Mouse (Mus musculus) heart, adult 2 months (tissue): ENCODE data around the gene Nyap1. TPM values are rescaled to one million over a fixed set of nuclear protein-coding genes. Genes with fewer than 3 reads are reported as not detected.

Source experiments
- DNase-seq, 2 experiments: peaks; one replicate each; pipeline ENCODE4 v3.0.0; 2021
- H3K27ac ChIP-seq: fragments of 200-600 bp; 2 replicates; pipeline ENCODE4 v1.8.1; 2022
- H3K27me3 ChIP-seq: fragments of 200-500 bp; 2 replicates; pipeline ENCODE4 v1.6.1; 2012; ENCODE audit warnings: mild to moderate bottlenecking, low read length, inconsistent platforms, mixed read lengths; ENCODE audit not compliant: control insufficient read depth, insufficient read depth
- H3K36me3 ChIP-seq: fragments of 200-500 bp; 2 replicates; pipeline ENCODE4 v1.6.1; 2012; ENCODE audit warnings: low read length, inconsistent platforms; ENCODE audit not compliant: control insufficient read depth, insufficient read depth
- H3K4me1 ChIP-seq: fragments of 200-500 bp; 2 replicates; pipeline ENCODE4 v1.6.1; 2011; ENCODE audit warnings: low read length; ENCODE audit not compliant: control insufficient read depth, insufficient read depth
- H3K4me3 ChIP-seq: fragments of 200-600 bp; 2 replicates; pipeline ENCODE4 v1.8.1; 2022
- H3K79me2 ChIP-seq: fragments of 200-500 bp; replicated peaks from 2 replicates; pipeline ENCODE4 v1.6.1; 2012; ENCODE audit warnings: mild to moderate bottlenecking, inconsistent platforms, low read length, moderate library complexity, mixed read lengths; ENCODE audit not compliant: control insufficient read depth, insufficient read depth
- H3K9ac ChIP-seq: fragments of 200-500 bp; 2 replicates; pipeline ENCODE4 v1.6.1; 2012; ENCODE audit warnings: low read depth, mild to moderate bottlenecking, control low read depth, inconsistent platforms, low read length, mixed read lengths
- CTCF ChIP-seq: fragments of 200-600 bp; IDR thresholded peaks from 2 replicates; pipeline ENCODE4 v1.8.1; 2022; ENCODE audit warnings: antibody characterized with exemption, mild to moderate bottlenecking, moderate library complexity
- EP300 ChIP-seq: fragments of 200-500 bp; IDR thresholded peaks from 2 replicates; pipeline ENCODE4 v1.6.1; 2011; ENCODE audit warnings: low read depth, low read length, control low read depth; ENCODE audit not compliant: insufficient read depth
- POLR2A ChIP-seq: fragments of 200-500 bp; IDR thresholded peaks from 2 replicates; pipeline ENCODE4 v1.6.1; 2011; ENCODE audit warnings: mild to moderate bottlenecking, low read depth, low read length, control low read depth; ENCODE audit not compliant: insufficient read depth
- WGBS: fragments of 180-500 bp; shearing (Covaris S2); methylation state at CpG from one replicate; pipeline ENCODE4 v1.1.7; 2018; 5-methylcytosine and 5-hydroxymethylcytosine counted together
- intact Hi-C: fragments of 180-260 bp; cut with DNase I; formaldehyde crosslinking; loops from one replicate; pipeline ENCODE4 v1.15.1; 2025
- polyA plus RNA-seq: library from polyadenylated mRNA; depleted of rRNA; stranded (reverse); fragments of >200 nt; gene quantifications from 2 replicates; pipeline ENCODE4 v1.2.3, GENCODE M21; 2012
- total RNA-seq, 2 experiments: library from RNA; stranded (reverse); gene quantifications; 2 replicates each; pipeline ENCODE4 v1.2.3; 2021

The Nyap1 gene
- total and polyA plus RNA-seq, 3 experiments, result 0.94 to 1.7 (median 1.2) TPM

DNA sequence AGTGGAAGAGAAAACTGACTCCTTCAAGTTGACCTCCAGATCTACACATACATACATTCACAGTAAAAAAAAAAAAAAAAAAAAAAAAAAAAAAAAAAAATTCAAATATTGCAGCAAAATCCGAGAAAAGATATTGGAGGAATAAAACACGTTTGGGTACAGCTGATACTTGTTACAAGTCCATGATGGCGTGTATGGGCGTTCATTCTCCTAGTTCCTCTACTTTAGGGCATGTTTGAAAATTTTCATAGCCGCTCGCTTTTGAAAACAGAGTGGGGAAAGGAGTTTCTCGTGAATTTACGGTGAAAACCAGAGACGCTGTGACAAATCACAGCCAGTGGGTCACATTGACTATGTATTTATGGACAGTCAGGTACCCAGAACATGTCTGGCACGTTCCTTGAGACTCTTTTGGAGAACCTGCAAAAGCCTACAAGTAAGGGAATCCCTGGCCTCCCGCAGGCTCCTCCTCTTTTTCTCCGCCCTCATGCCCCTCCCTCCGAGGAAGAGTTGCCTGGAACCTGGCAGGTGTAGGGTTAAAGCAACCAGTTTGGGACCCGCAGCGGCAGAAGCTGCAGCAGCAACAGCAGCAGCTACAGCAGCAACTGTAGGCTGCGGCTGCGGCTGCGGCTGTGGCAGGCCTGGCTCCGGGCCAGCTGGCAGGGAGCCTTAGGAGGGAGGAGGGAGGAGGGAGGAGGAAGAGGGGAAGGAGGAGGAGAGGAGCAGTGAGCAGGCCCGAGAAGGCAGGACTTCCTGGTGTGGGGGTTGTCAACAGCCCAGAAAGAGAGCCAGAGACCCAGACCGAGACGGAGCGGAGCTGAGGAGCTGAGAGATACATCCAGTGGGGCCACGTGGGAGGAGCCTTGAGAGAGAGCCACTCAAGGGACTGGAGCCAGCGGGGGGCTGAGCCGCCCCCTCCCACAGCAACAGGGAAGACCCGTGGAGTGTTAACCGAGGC, 4.1 kb upstream of the Nyap1 start, which contains the start of gene Tsc22d4:
Gene Tsc22d4 (plus strand): TSS at position 517 of the 958 bp plus-strand sequence.
- peaks cover 2% of the 10 kb centered on the region; the same call in 1 of the 2 replicates for H3K36me3 ChIP-seq
- WGBS, result 3% methylated on average over 28 of the region's 28 CpGs
- no peaks in the 10 kb centered on the region for H3K79me2 ChIP-seq
- DNase-seq, result peak; percentile 93 to 97
- peak within 1 kb of the TSS; percentile 99 for H3K27ac ChIP-seq
- H3K9ac ChIP-seq, result peak within 1 kb of the TSS; percentile 87
- H3K27me3 ChIP-seq, result no peaks in the 10 kb centered on the region
- H3K4me3 ChIP-seq, result peak within 1 kb of the TSS; percentile 59
- peaks cover 6% of the 10 kb centered on the region for H3K4me1 ChIP-seq
- TF ChIP-seq CTCF (no peak), POLR2A (peak; percentile 98), EP300 (peak; percentile 94)
- intact Hi-C loops, result loop anchor here (5.0 kb wide), 2 partner anchors 213 to 233 kb away; partner anchors contain the start of genes Epo and Gnb2

- intact Hi-C loops, result loop anchor here (5.0 kb wide), 1 partner anchor 87 kb away; no protein-coding TSS in a partner anchor
- 0 out of 2 replicates have a peak, but pooled peaks cover under 1% of the 10 kb centered on the region for H3K36me3 ChIP-seq
- 79% methylated on average over 7 of the region's 7 CpGs for WGBS
Measured at GRCm38 (mm10) chr5:137744197-137744596, 2.8 kb upstream of the Nyap1 start.

DNA sequence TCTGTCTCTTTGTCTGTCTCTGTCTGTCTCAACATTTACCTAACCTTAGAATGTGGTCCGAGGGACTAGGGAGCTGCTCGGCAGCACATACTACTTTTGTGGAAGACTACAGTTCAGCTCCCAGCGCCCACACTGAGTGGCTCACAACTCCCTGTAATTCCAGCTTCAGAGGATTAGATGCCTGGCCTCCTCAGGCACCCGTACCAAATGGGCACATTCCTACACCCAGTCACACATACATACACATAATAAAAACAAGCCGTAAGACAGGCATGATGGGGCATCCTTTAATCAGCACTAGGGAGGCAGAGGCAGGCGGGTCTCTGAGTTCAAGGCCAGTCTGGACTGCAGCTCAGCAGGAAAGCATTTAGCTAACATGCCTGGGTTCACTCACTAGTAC, 1.4 kb upstream of the Nyap1 start:
- no peak overlapping the region for H3K4me3 ChIP-seq
- no peaks in the 10 kb centered on the region for H3K36me3 ChIP-seq
- peaks cover 1% of the 10 kb centered on the region; the same call in 1 of the 2 replicates for H3K4me1 ChIP-seq
- no peaks in the 10 kb centered on the region for H3K27me3 ChIP-seq
- intact Hi-C loops, result loop anchor here (5.0 kb wide), 1 partner anchor 86 kb away; no protein-coding TSS in a partner anchor
- no peak for DNase-seq
- WGBS, result over 99% methylated on average over 6 of the region's 6 CpGs
- no peak overlapping the region for H3K9ac ChIP-seq
- H3K79me2 ChIP-seq, result no peaks in the 10 kb centered on the region
- no peak overlapping the region for H3K27ac ChIP-seq
- no peak for TF ChIP-seq CTCF
- no peak for TF ChIP-seq EP300
- no peak for TF ChIP-seq POLR2A

More at GRCm38 (mm10) chr5:137744197-137744596, 2.8 kb upstream of the Nyap1 start:
- no peak overlapping the region for H3K9ac ChIP-seq
- DNase-seq, result no peak
- no peaks in the 10 kb centered on the region for H3K79me2 ChIP-seq
- no peaks in the 10 kb centered on the region for H3K27me3 ChIP-seq
- H3K4me3 ChIP-seq, result no peak overlapping the region
- H3K27ac ChIP-seq, result no peak overlapping the region
- no peak for TF ChIP-seq POLR2A
- no peak for TF ChIP-seq EP300
- TF ChIP-seq CTCF, result no peak
- peaks cover 6% of the 10 kb centered on the region for H3K4me1 ChIP-seq

- no peak for DNase-seq
- Histone ChIP-seq H3K4me3 (no peak overlapping the region; the same call in 1 of the 2 replicates), H3K27ac (no peak overlapping the region), H3K79me2 (no peaks in the 10 kb centered on the region), H3K9ac (no peak overlapping the region), H3K36me3 (no peaks in the 10 kb centered on the region), H3K4me1 (peaks cover 1% of the 10 kb centered on the region; the same call in 1 of the 2 replicates), H3K27me3 (no peaks in the 10 kb centered on the region)
- 68% methylated on average over 10 of the region's 10 CpGs for WGBS
- TF ChIP-seq CTCF (no peak), EP300 (no peak), POLR2A (no peak)
- intact Hi-C loops, result loop anchor here (5.0 kb wide), 1 partner anchor 85 kb away; no protein-coding TSS in a partner anchor
Measured at GRCm38 (mm10) chr5:137742048-137742447, 641 bp upstream of the Nyap1 start.

DNA sequence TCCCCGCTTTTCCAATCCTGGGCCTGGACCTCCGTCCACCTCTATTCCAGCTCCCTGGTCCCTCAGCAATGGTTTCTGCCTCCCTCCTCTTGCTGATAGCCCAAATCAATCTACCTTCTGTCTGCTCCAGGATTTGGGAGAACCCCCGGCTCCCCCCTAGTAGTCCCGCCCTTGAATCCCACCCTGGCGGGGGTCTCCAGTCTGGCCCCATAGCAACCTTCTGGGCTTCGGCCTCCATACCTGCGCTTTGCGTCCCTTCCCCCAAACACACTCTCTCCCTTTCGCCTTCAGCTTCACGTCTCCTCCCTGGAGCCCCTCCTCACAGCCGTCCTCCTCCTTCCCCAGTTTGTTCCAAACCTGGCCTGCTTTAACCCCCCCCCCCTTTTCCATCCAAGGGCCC, 901 bp downstream of the Nyap1 start:
- Histone ChIP-seq H3K4me3 (no peak overlapping the region; the same call in 1 of the 2 replicates), H3K36me3 (no peaks in the 10 kb centered on the region), H3K79me2 (no peaks in the 10 kb centered on the region), H3K27ac (no peak overlapping the region; the same call in 1 of the 2 replicates), H3K9ac (no peak overlapping the region), H3K4me1 (peaks cover 1% of the 10 kb centered on the region; the same call in 1 of the 2 replicates), H3K27me3 (no peaks in the 10 kb centered on the region)
- DNase-seq, result no peak
- 62% methylated on average over 11 of the region's 11 CpGs for WGBS
- intact Hi-C loops, result loop anchor here (2.0 to 5.0 kb wide), 2 partner anchors 16 to 83 kb away; no protein-coding TSS in a partner anchor
- TF ChIP-seq POLR2A (no peak), EP300 (no peak), CTCF (no peak)

DNA sequence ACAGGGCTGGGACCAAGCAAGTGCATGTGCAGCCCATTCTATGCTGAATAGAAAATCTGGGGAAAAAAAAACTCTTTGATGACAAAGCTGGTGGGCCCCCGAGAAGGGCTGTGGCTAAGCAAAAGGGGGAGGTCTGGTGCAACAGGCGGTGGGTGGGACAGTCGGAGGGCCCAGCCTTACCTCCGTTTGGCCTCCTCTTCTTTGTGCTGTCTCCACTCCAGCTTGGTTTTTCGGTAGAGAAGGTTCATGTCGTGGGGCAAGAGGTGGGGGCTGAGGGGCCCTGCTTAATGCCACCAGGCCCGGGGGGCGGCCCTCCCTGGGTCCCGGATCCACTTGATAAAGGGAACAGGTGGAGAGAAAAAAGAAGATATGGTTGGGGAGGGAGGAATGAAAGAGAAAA, 1.9 kb downstream of the Nyap1 start:
- H3K79me2 ChIP-seq, result no peaks in the 10 kb centered on the region
- H3K9ac ChIP-seq, result no peak overlapping the region
- WGBS, result 89% methylated on average over 9 of the region's 9 CpGs

More for the DNA sequence above, 1.9 kb downstream of the Nyap1 start:
- TF ChIP-seq EP300, result no peak
- TF ChIP-seq CTCF, result no peak
- TF ChIP-seq POLR2A, result no peak
- Histone ChIP-seq H3K4me3 (no peak overlapping the region), H3K27me3 (no peaks in the 10 kb centered on the region), H3K4me1 (no peaks in the 10 kb centered on the region), H3K27ac (no peak overlapping the region), H3K36me3 (no peaks in the 10 kb centered on the region)
- DNase-seq, result no peak
- intact Hi-C loops, result no loop called here
